Mouse (Mus musculus) E14TG2a.4 (cell line): ENCODE results near the gene Rita1.

Experiments used
- CTCF ChIP-seq: conservative IDR thresholded peaks from 2 replicates; pipeline ENCODE4 v1.5.1; 2014; ENCODE audit warnings: low read length
- NANOG ChIP-seq: IDR thresholded peaks from 2 replicates; pipeline ENCODE4 v1.6.1; 2014; ENCODE audit warnings: borderline replicate concordance, low read length, mixed read lengths
- POU5F1 ChIP-seq: IDR thresholded peaks from 2 replicates; pipeline ENCODE4 v1.6.1; 2014; ENCODE audit warnings: low read length, borderline replicate concordance

DNA sequence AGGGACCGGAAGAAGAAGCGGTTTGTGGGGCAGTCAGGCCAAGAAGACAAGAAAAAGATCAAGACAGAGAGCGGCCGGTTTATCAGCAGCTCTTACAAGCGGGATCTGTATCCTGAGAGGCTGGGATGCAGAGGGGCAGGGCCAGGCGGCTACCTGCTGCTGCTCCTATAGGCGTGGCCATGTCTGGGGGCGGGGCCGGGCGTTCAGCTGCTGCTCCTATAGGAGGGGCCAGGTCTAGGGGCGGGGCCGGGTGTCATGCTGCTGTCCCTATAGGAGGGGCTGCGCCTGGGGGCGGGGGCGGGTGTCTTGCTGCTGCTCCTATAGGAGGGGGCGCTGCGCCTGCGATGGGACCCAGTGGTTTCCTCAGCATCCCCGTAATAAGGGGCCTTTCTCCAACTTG lies 14.0 kb upstream of the Rita1 start:
- TF ChIP-seq CTCF (no peak), NANOG (no peak), POU5F1 (no peak)
